Mouse (Mus musculus) neural tube, embryonic 15.5 days (tissue): ENCODE results near the gene Miga1. TPM values are rescaled to one million over a fixed set of nuclear protein-coding genes. Genes with fewer than 3 reads are reported as not detected.
"Not testable (repeated sequence)": the region's sequence is repeated elsewhere in the genome, so short reads cannot be mapped to it uniquely, and the experiment has no call there.

Source experiments
- ATAC-seq: fragments of 200-750 bp; cut with Nextera tagmentation; 2 replicates; pipeline ENCODE4 v1.8.0; 2017; ENCODE audit warnings: mild to moderate bottlenecking, moderate TSS enrichment, moderate library complexity; ENCODE audit not compliant: low FRiP score
- H3K27ac ChIP-seq: fragments of 300-500 bp; sonication (generic); replicated peaks from 2 replicates; pipeline ENCODE4 v1.5.1; 2015; ENCODE audit warnings: mild to moderate bottlenecking, inconsistent platforms
- H3K27me3 ChIP-seq: fragments of 300-500 bp; sonication (generic); replicated peaks from 2 replicates; pipeline ENCODE4 v1.6.1; 2015; ENCODE audit warnings: inconsistent platforms
- H3K36me3 ChIP-seq: fragments of 300-500 bp; sonication (generic); 2 replicates; pipeline ENCODE4 v1.6.1; 2015; ENCODE audit warnings: inconsistent platforms
- H3K4me1 ChIP-seq: fragments of 300-500 bp; sonication (generic); 2 replicates; pipeline ENCODE4 v1.6.1; 2015; ENCODE audit warnings: inconsistent platforms
- H3K4me2 ChIP-seq: fragments of 300-500 bp; sonication (generic); 2 replicates; pipeline ENCODE4 v1.6.1; 2015; ENCODE audit warnings: inconsistent platforms, mild to moderate bottlenecking, moderate library complexity
- H3K4me3 ChIP-seq: fragments of 300-500 bp; sonication (generic); replicated peaks from 2 replicates; pipeline ENCODE4 v1.5.1; 2015; ENCODE audit warnings: mild to moderate bottlenecking, inconsistent platforms
- H3K9ac ChIP-seq: fragments of 300-500 bp; sonication (generic); replicated peaks from 2 replicates; pipeline ENCODE4 v1.6.1; 2015; ENCODE audit warnings: mild to moderate bottlenecking, inconsistent platforms
- H3K9me3 ChIP-seq: fragments of 300-500 bp; sonication (generic); replicated peaks from 2 replicates; pipeline ENCODE4 v1.6.1; 2016; ENCODE audit warnings: inconsistent platforms
- WGBS: fragments of 180-500 bp; shearing (Covaris S2); methylation state at CpG from one replicate; pipeline ENCODE4 v1.1.7; 2015; ENCODE audit warnings: mixed read lengths; 5-methylcytosine and 5-hydroxymethylcytosine counted together
- polyA plus RNA-seq: library from polyadenylated mRNA; unstranded; fragments of >200 nt; fragmentation: Nextera tagmentation; extraction: Ambion mirVana; gene quantifications from 2 replicates; pipeline ENCODE4 v1.2.1, GENCODE M21; 2015

Gene Miga1
- polyA plus RNA-seq, 1 experiment from 2014 or later = 17.3 TPM

GRCm38 (mm10) chr3:152320972-152321645 is 19.1 kb downstream of the Miga1 start:
- no peak overlapping the region for H3K4me3 ChIP-seq
- no peaks in the 10 kb centered on the region for H3K9me3 ChIP-seq
- peaks cover 27% of the 10 kb centered on the region for H3K36me3 ChIP-seq
- H3K4me1 ChIP-seq = no peaks in the 10 kb centered on the region
- H3K9ac ChIP-seq = no peak overlapping the region
- no peak overlapping the region for H3K4me2 ChIP-seq
- ATAC-seq = no peak
- no peak overlapping the region for H3K27ac ChIP-seq
- WGBS = 95% methylated on average over 10 of the region's 10 CpGs
- no peaks in the 10 kb centered on the region for H3K27me3 ChIP-seq

DNA sequence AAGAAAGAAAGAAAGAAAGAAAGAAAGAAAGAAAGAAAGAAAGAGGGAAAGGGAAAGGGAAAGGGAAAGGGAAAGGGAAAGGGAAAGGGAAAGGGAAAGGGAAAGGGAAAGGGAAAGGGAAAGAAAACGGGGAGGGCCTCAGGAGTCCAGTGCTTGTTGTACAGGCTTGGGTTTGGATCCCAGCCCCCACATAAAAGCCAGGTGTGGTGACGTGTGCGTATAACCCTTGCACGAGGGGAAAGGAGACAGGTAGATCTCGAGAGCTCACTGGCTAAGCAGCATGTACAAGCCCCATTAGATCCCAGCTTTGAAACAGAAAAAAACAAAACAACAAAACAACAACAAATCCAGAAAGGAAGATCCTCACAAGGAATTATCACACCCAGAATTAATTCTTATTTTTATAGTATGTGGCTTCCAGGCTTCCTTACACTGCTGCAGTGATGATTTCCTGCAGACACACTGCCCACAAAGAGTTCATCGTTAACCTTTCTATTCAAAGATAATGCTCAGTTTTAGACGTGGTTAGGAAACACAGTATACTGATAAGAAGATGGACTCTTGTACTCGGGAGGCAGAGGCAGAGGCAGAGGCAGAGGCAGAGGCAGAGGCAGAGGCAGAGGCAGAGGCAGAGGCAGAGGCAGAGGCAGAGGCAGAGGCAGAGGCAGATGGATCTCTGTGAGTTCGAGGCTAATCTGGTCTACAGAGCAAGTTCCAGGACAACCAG is 23.6 kb downstream of the Miga1 start:
- H3K9me3 ChIP-seq, H3K4me3 ChIP-seq, ATAC-seq, H3K4me2 ChIP-seq, H3K27ac ChIP-seq, H3K9ac ChIP-seq, H3K27me3 ChIP-seq, H3K4me1 ChIP-seq: not testable (repeated sequence)
- peaks cover 37% of the 10 kb centered on the region for H3K36me3 ChIP-seq
- WGBS = 90% methylated on average over 9 of the region's 9 CpGs

DNA sequence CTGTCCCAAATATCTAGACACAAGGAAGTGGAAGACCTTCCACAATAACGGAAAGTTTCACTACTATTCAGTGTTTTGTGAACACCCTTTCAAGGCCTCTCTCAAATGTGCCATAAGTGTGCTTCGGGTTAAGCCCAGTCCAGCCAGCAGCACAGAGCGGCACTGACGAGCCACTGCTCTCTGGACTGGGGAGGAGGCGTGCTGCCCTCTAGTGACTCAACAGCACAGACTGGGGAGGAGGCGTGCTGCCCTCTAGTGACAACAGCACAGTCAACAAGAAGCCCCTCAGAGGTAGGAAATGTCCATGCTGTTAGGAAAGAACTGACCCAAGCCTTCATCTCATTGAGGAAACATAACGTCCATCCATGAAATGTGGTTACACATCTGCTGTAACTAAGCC is 24.6 kb downstream of the Miga1 start:
- Histone ChIP-seq H3K4me3 (no peak overlapping the region), H3K9ac (no peak overlapping the region), H3K27me3 (no peaks in the 10 kb centered on the region), H3K9me3 (no peaks in the 10 kb centered on the region), H3K4me2 (no peak overlapping the region), H3K4me1 (no peaks in the 10 kb centered on the region), H3K36me3 (peaks cover 29% of the 10 kb centered on the region), H3K27ac (no peak overlapping the region)
- ATAC-seq = peak; percentile 77; the same call in 1 of the 2 replicates
- WGBS = 10% methylated on average over 7 of the region's 7 CpGs

GRCm38 (mm10) chr3:152314666-152315065 is 25.5 kb downstream of the Miga1 start:
- 79% methylated on average over 14 of the region's 14 CpGs for WGBS
- not testable (repeated sequence) for H3K4me3 ChIP-seq, ATAC-seq

GRCm38 (mm10) chr3:152309250-152309645 is 31.0 kb downstream of the Miga1 start:
- H3K4me3 ChIP-seq = no peak overlapping the region
- no peak overlapping the region for H3K9ac ChIP-seq
- H3K27me3 ChIP-seq = no peaks in the 10 kb centered on the region
- H3K4me2 ChIP-seq = no peak overlapping the region
- H3K4me1 ChIP-seq = no peaks in the 10 kb centered on the region
- ATAC-seq = no peak
- H3K9me3 ChIP-seq = no peaks in the 10 kb centered on the region
- 93% methylated on average over 9 of the region's 9 CpGs for WGBS
- peaks cover 41% of the 10 kb centered on the region for H3K36me3 ChIP-seq
- no peak overlapping the region for H3K27ac ChIP-seq

More at GRCm38 (mm10) chr3:152314666-152315065, 25.5 kb downstream of the Miga1 start:
- H3K27me3 ChIP-seq, H3K9ac ChIP-seq, H3K9me3 ChIP-seq, H3K4me2 ChIP-seq, H3K27ac ChIP-seq, H3K4me1 ChIP-seq: not testable (repeated sequence)
- H3K36me3 ChIP-seq = peaks cover 31% of the 10 kb centered on the region

- H3K4me3 ChIP-seq = no peak overlapping the region
- ATAC-seq = no peak
- WGBS = 69% methylated on average over 10 of the region's 10 CpGs
- no peak overlapping the region for H3K4me2 ChIP-seq
- no peaks in the 10 kb centered on the region for H3K27me3 ChIP-seq
- no peaks in the 10 kb centered on the region for H3K4me1 ChIP-seq
- no peaks in the 10 kb centered on the region for H3K9me3 ChIP-seq
- no peak overlapping the region for H3K9ac ChIP-seq
- no peak overlapping the region for H3K27ac ChIP-seq
- peaks cover 44% of the 10 kb centered on the region for H3K36me3 ChIP-seq
Measured at GRCm38 (mm10) chr3:152308485-152309249, 31.5 kb downstream of the Miga1 start.

DNA sequence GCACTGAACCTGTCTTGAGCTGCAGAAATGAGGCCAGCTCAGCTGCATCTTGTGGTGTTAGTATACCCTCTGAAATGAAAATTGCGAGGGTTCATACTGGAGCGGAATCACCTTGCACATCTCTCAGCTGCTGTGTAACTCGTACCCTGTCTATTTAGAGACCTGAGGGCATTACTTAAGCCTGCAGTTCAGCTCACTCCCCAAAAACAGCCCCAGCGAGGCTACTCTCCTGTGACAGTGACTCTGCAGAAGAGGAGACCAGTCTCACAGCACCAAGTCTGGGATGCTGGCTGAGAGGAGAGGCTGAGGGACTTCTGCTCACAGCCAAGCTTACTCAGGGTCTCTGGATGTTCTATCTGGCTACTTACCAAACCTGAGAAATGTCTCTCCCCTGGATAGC is 34.2 kb downstream of the Miga1 start:
- H3K9me3 ChIP-seq = no peaks in the 10 kb centered on the region
- H3K27ac ChIP-seq = no peak overlapping the region
- ATAC-seq = no peak
- H3K27me3 ChIP-seq = no peaks in the 10 kb centered on the region
- H3K4me1 ChIP-seq = no peaks in the 10 kb centered on the region
- WGBS = 93% methylated on average over 4 of the region's 4 CpGs
- no peak overlapping the region for H3K9ac ChIP-seq
- H3K4me2 ChIP-seq = no peak overlapping the region
- H3K36me3 ChIP-seq = peaks cover 48% of the 10 kb centered on the region
- H3K4me3 ChIP-seq = no peak overlapping the region

DNA sequence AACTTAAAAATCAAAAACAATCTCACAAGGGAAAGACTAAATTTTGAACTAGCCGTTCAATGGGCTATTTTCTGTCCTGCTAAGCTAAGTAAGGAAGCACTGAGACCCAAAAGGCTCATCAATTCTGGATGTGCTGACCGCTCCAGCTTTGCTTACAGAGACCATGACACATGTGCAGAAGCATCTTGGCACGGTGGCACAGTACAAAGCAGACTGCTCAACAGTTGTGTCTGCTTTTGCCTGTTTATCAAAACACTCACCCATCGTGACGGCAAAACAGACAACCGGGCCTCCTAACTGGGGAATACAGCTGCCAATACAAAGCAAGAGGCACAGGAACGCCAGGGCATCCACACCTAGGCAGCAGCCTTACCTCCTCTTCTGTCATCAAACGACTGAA is 35.1 kb downstream of the Miga1 start:
- peaks cover 50% of the 10 kb centered on the region for H3K36me3 ChIP-seq

GRCm38 (mm10) chr3:152304093-152304815 is 36.0 kb downstream of the Miga1 start:
- H3K27me3 ChIP-seq = no peaks in the 10 kb centered on the region
- no peaks in the 10 kb centered on the region for H3K9me3 ChIP-seq
- H3K4me3 ChIP-seq = no peak overlapping the region
- no peak for ATAC-seq
- H3K36me3 ChIP-seq = peaks cover 48% of the 10 kb centered on the region
- H3K4me1 ChIP-seq = 0 out of 2 replicates have a peak, but pooled peaks cover 3% of the 10 kb centered on the region
- no peak overlapping the region for H3K9ac ChIP-seq
- WGBS = 59% methylated on average over 6 of the region's 6 CpGs
- H3K27ac ChIP-seq = no peak overlapping the region
- no peak overlapping the region for H3K4me2 ChIP-seq

More for the DNA sequence above, 35.1 kb downstream of the Miga1 start:
- Histone ChIP-seq H3K27ac (no peak overlapping the region), H3K27me3 (no peaks in the 10 kb centered on the region), H3K4me3 (no peak overlapping the region), H3K9ac (no peak overlapping the region), H3K4me2 (no peak overlapping the region), H3K4me1 (0 out of 2 replicates have a peak, but pooled peaks cover 3% of the 10 kb centered on the region), H3K9me3 (no peaks in the 10 kb centered on the region)
- ATAC-seq = no peak
- WGBS = 90% methylated on average over 8 of the region's 8 CpGs

DNA sequence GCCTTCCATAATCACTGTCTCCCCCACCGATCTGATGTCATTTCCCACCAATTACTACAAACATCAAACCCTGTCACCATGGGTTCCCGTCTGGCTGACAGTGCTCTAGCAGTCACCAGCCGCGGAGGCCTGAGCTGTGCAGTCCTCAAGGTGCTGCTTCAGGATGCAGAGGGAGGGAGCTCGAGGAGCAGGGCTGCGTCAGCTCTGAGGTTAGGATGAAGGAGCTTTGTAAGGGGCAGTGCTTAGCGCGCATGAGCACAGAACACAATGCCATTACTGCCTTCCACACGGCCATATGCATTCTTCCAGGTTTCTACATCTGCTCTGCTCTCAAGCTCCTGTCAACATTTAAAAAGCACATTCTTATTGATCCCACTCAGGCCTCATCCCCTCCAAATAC is 37.2 kb downstream of the Miga1 start:
- Histone ChIP-seq H3K9me3 (no peaks in the 10 kb centered on the region), H3K4me1 (0 out of 2 replicates have a peak, but pooled peaks cover 3% of the 10 kb centered on the region), H3K4me3 (no peak overlapping the region), H3K4me2 (no peak overlapping the region), H3K27ac (no peak overlapping the region), H3K9ac (no peak overlapping the region), H3K27me3 (no peaks in the 10 kb centered on the region), H3K36me3 (peaks cover 48% of the 10 kb centered on the region)
- 79% methylated on average over 9 of the region's 9 CpGs for WGBS
- ATAC-seq = no peak
